In the genomic region with DNA sequence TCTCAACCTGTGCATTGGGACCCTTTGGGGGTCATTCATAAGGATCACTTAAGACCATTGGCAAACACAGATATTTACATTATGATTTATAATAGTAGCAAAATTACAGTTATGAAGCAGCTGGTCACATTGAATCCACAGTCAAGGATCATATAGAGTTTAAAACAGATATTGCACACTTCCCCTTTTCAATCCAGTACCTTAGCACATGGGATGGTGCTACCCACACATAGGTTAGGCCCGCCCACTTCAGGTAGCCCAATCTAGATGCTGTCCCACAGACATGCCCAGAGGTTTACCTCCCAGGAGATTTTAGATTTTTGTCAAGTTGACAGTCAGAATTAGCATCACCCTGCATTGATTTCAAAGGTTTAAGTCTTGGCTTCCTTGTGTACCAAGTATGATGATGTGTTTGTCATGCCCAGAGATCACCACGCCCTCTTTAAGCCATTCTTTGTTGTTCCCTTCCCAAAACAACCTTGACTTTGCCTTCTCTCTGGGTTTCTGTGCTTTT, we compare ENCODE assay signal across 16 mouse cellular contexts.
"Had no signal": no experiment of that assay in that cellular context is flagged by ENCODE, and none has a peak within 500 bp of the region (broad histone marks: within the 10 kb centered on the region; RNA-seq: fewer than 3 reads in every experiment).

No protein-coding gene starts in this region.

- H3K9ac ChIP-seq: liver, embryonic 13.5 days; midbrain, embryonic 15.5 days; neural tube, embryonic 12.5 days; neural tube, embryonic 15.5 days; stomach, embryonic 15.5 days had no signal

- H3K9me3 ChIP-seq: liver, embryonic 13.5 days; megakaryocyte, embryonic 14.5 days; midbrain, embryonic 10.5 days; midbrain, embryonic 15.5 days; neural tube, embryonic 12.5 days; neural tube, embryonic 15.5 days; stomach, embryonic 15.5 days had no signal

- DNase-seq: kidney, adult 2 months; kidney, postnatal 25 days; liver, embryonic 13.5 days; lung, adult 2 months; spleen, adult 18-20 months; thymus, adult 18-20 months; thymus, postnatal 36 days had no signal

- H3K27me3 ChIP-seq: liver, embryonic 13.5 days; neural tube, embryonic 12.5 days; stomach, embryonic 15.5 days had no signal

- H3K4me1 ChIP-seq: liver, embryonic 13.5 days; megakaryocyte, embryonic 14.5 days; midbrain, embryonic 10.5 days; midbrain, embryonic 15.5 days; neural tube, embryonic 12.5 days; neural tube, embryonic 15.5 days; stomach, embryonic 15.5 days had no signal

- ATAC-seq: intestine, postnatal 0 days; midbrain, embryonic 15.5 days had no signal

- H3K36me3 ChIP-seq: liver, embryonic 13.5 days; midbrain, embryonic 15.5 days; neural tube, embryonic 12.5 days; neural tube, embryonic 15.5 days; stomach, embryonic 15.5 days had no signal

- H3K4me2 ChIP-seq: liver, embryonic 13.5 days; midbrain, embryonic 15.5 days; neural tube, embryonic 12.5 days; neural tube, embryonic 15.5 days; stomach, embryonic 15.5 days had no signal

- H3K4me3 ChIP-seq: liver, embryonic 13.5 days; megakaryocyte, embryonic 14.5 days; midbrain, embryonic 10.5 days; midbrain, embryonic 15.5 days; neural tube, embryonic 12.5 days; neural tube, embryonic 15.5 days; stomach, embryonic 15.5 days had no signal

- H3K27ac ChIP-seq: kidney, postnatal 0 days; liver, embryonic 13.5 days; macrophage; midbrain, embryonic 10.5 days; midbrain, embryonic 15.5 days; neural tube, embryonic 12.5 days; neural tube, embryonic 15.5 days; stomach, embryonic 15.5 days had no signal
